Mouse (Mus musculus) heart, postnatal 0 days (tissue): ENCODE measurements around the gene Ubfd1. TPM values are rescaled to one million over a fixed set of nuclear protein-coding genes. Genes with fewer than 3 reads are reported as not detected.
"Not testable (repeated sequence)": the region's sequence is repeated elsewhere in the genome, so short reads cannot be mapped to it uniquely, and the experiment has no call there.

Experiments used
- ATAC-seq: fragments of 200-750 bp; cut with Nextera tagmentation; 2 replicates; pipeline ENCODE4 v1.8.0; 2017; ENCODE audit warnings: low read depth, moderate number of reproducible peaks, moderate library complexity; ENCODE audit not compliant: insufficient read depth
- DNase-seq: peaks from one replicate; pipeline ENCODE4 v3.0.0-alpha.2; 2016; ENCODE audit warnings: low spot score
- H3K27ac ChIP-seq: fragments of 300-500 bp; sonication (generic); 2 replicates; pipeline ENCODE4 v1.5.1; 2014; ENCODE audit warnings: low read depth, mild to moderate bottlenecking
- H3K27me3 ChIP-seq: fragments of 300-500 bp; sonication (generic); 2 replicates; pipeline ENCODE4 v1.6.1; 2014; ENCODE audit warnings: low read length, mixed read lengths; ENCODE audit not compliant: control insufficient read depth, insufficient read depth
- H3K36me3 ChIP-seq: fragments of 300-500 bp; sonication (generic); replicated peaks from 2 replicates; pipeline ENCODE4 v1.6.1; 2014; ENCODE audit warnings: low read length, mixed read lengths; ENCODE audit not compliant: control insufficient read depth, insufficient read depth
- H3K4me1 ChIP-seq: fragments of 300-500 bp; sonication (generic); 2 replicates; pipeline ENCODE4 v1.6.1; 2014; ENCODE audit warnings: antibody characterized with exemption; ENCODE audit not compliant: control insufficient read depth, insufficient read depth
- H3K4me2 ChIP-seq: fragments of 300-500 bp; sonication (generic); 2 replicates; pipeline ENCODE4 v1.6.1; 2014; ENCODE audit warnings: low read depth, mild to moderate bottlenecking, low read length, moderate library complexity
- H3K4me3 ChIP-seq: fragments of 300-500 bp; sonication (generic); 2 replicates; pipeline ENCODE4 v1.5.1; 2014; ENCODE audit warnings: low read depth, low read length
- H3K9ac ChIP-seq: fragments of 300-500 bp; sonication (generic); replicated peaks from 2 replicates; pipeline ENCODE4 v1.6.1; 2014; ENCODE audit warnings: low read depth, low read length, mixed read lengths
- H3K9me3 ChIP-seq: fragments of 300-500 bp; sonication (generic); replicated peaks from 2 replicates; pipeline ENCODE4 v1.6.1; 2016; ENCODE audit warnings: low read length; ENCODE audit not compliant: control insufficient read depth
- CTCF ChIP-seq: IDR thresholded peaks from 2 replicates; pipeline ENCODE4 v1.5.1; 2016; ENCODE audit warnings: antibody characterized with exemption, control low read depth, low read depth
- EP300 ChIP-seq: IDR thresholded peaks from 2 replicates; pipeline ENCODE4 v1.6.1; 2016; ENCODE audit warnings: antibody characterized with exemption, low read depth
- WGBS: fragments of 180-500 bp; shearing (Covaris S2); extraction: QIAGEN DNeasy Blood & Tissue Kit; methylation state at CpG from one replicate; pipeline ENCODE4 v1.1.7; 2014; 5-methylcytosine and 5-hydroxymethylcytosine counted together
- polyA plus RNA-seq: library from polyadenylated mRNA; unstranded; fragments of >200 nt; fragmentation: Nextera tagmentation; extraction: Ambion mirVana; gene quantifications from 2 replicates; pipeline ENCODE4 v1.2.1, GENCODE M21; 2015
- total RNA-seq: library from RNA; depleted of rRNA; stranded (reverse); fragments of >200 nt; gene quantifications from 2 replicates; pipeline ENCODE4 v1.2.3, GENCODE M21; 2014; ENCODE audit warnings: low replicate concordance

Gene Ubfd1
- total and polyA plus RNA-seq, 2 experiments from 2014 or later: 22.6 to 65.5 TPM

DNA sequence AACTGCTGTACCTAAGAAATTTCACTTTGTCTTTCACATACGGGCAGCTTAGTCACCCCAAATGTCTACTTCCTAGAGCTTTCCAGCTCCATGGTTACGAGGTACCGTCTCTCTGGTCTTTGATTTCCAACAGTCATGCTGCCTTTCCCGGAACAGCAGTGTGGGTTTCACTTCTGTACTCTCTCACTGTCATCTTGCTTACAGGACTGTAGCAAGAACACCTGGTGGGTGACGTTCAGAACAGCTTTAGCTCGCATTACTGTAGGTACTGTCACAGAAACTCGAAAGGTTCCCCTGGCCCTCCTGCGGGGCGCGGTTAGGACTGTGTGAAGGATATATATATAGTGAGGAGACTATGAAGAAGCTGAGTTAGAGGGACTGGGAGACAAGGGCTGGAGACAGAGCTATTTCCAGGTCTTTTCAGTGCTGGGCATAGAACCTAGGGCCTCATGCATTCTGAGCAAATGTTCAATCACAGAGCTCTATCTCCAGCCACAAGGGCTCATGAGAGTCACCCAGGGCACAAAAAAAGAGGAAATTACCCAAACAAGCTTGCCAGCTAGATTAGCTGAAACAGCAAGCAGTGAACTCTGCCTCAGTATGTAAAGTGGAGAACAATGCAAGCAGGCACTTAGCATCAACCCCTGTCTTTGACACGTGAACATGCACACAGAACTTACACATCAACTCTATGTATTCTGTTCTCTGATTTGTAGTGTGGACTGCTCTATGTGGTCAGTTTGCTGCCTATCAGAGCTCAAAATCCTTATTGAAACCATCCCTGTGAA is 20.4 kb downstream of the Ubfd1 start:
- H3K4me3 ChIP-seq: no peak overlapping the region
- no peaks in the 10 kb centered on the region for H3K4me1 ChIP-seq
- H3K9ac ChIP-seq: no peak overlapping the region
- ATAC-seq (no peak), DNase-seq (no peak)
- no peak overlapping the region for H3K27ac ChIP-seq
- TF ChIP-seq CTCF: no peak
- no peak for TF ChIP-seq EP300
- WGBS: 82% methylated on average over 11 of the region's 11 CpGs
- H3K36me3 ChIP-seq: peaks cover 72% of the 10 kb centered on the region
- no peaks in the 10 kb centered on the region for H3K27me3 ChIP-seq
- H3K4me2 ChIP-seq: no peak overlapping the region
- H3K9me3 ChIP-seq: no peaks in the 10 kb centered on the region

DNA sequence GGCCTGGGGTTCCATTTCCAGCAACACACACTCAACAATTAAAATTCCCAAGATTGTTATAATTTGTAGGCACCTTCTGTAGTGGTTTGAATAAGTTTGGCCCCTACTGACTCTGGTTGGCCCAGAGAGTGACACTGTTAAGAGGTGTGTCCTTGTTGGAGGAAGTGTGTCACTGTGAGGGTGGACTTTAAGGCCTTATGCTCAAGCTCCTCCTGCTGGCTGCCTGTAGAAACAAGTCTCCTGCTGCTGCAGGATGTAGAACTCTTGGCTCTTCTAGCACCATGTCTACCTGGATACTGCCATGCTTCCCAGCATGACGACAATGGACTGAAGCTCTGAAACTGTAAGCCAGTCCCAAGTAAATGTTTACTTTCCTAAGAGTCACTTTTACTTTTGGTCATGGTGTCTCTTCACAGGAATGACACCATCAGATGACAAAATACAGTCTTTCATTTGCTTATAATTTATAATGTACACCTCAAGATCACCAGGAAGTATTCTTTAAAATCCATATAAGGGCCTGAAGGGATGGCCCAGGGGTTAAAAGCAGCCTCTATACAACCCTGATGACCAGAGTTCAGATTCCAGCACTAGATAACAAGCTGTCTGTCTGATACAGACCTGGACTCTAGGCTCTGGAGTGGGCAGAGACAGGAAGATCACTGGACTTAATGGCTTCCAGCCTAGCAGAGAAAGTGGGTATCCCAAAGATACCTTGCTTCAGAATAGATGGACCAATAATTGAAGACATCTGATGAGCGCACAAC is 27.8 kb downstream of the Ubfd1 start:
- Histone ChIP-seq H3K27me3 (no peaks in the 10 kb centered on the region), H3K9ac (no peak overlapping the region), H3K4me1 (no peaks in the 10 kb centered on the region), H3K27ac (no peak overlapping the region), H3K4me3 (no peak overlapping the region), H3K4me2 (no peak overlapping the region), H3K36me3 (peaks cover 83% of the 10 kb centered on the region), H3K9me3 (no peaks in the 10 kb centered on the region)
- WGBS: 91% methylated on average over 2 of the region's 2 CpGs
- DNase-seq (no peak), ATAC-seq (0 out of 2 replicates have a peak, but pooled peaks have one; percentile 28)
- TF ChIP-seq EP300 (no peak), CTCF (peak; percentile 31)

DNA sequence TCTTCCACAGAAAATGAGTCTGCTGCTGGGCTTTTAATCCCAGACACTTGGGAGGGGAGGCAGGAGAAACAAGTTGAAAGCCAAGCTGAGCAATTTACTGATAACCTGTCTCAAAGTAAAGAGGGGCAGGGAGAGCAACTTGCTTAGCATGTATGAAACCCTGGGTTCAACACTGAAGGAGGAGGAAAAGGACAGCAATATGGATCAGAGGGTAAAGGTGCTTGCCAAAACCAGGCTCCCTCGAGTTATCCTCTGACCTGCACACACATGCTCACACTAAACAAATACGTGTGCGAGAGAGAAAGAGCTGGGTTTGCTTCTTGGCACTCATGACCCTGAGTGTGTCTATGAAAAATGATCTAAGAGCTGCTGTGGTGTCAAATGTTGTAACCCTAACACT is 31.0 kb downstream of the Ubfd1 start:
- no peaks in the 10 kb centered on the region for H3K27me3 ChIP-seq
- H3K4me2 ChIP-seq: no peak overlapping the region
- no peak overlapping the region for H3K4me3 ChIP-seq
- H3K27ac ChIP-seq: no peak overlapping the region
- ATAC-seq: no peak
- no peaks in the 10 kb centered on the region for H3K9me3 ChIP-seq
- peaks cover 10% of the 10 kb centered on the region; the same call in 1 of the 2 replicates for H3K4me1 ChIP-seq
- TF ChIP-seq EP300 (no peak), CTCF (no peak)
- DNase-seq: no peak
- WGBS: 78% methylated on average over 3 of the region's 3 CpGs
- peaks cover 55% of the 10 kb centered on the region for H3K36me3 ChIP-seq
- H3K9ac ChIP-seq: no peak overlapping the region

DNA sequence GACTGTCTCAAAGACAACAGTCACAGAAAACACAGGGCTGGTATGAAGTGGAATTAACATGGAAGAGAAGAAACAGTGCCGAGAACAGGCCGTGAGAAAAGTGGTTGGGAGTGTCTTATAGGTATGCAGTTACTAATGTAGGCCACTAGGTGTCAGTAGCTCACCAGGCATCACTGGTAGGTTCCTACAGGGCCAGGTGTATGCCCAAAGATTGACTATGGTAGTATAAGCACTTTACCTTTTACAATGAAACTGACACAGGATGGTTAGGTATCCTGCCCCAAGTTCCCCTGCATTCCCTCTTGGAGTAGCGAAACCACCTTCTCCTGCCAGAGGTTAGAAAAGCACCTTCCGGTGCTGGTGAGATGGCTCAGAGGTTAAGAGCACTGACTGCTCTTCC is 32.2 kb downstream of the Ubfd1 start:
- Histone ChIP-seq H3K4me1 (peaks cover 10% of the 10 kb centered on the region; the same call in 1 of the 2 replicates), H3K4me3 (no peak overlapping the region), H3K27me3 (no peaks in the 10 kb centered on the region), H3K4me2 (no peak overlapping the region), H3K9ac (no peak overlapping the region), H3K9me3 (no peaks in the 10 kb centered on the region), H3K27ac (no peak overlapping the region), H3K36me3 (peaks cover 44% of the 10 kb centered on the region)
- peak; percentile 20; the same call in 1 of the 2 replicates for ATAC-seq
- peak; percentile 62 for DNase-seq
- WGBS: 42% methylated on average over 4 of the region's 4 CpGs
- TF ChIP-seq CTCF: peak; percentile 81
- TF ChIP-seq EP300: no peak

DNA sequence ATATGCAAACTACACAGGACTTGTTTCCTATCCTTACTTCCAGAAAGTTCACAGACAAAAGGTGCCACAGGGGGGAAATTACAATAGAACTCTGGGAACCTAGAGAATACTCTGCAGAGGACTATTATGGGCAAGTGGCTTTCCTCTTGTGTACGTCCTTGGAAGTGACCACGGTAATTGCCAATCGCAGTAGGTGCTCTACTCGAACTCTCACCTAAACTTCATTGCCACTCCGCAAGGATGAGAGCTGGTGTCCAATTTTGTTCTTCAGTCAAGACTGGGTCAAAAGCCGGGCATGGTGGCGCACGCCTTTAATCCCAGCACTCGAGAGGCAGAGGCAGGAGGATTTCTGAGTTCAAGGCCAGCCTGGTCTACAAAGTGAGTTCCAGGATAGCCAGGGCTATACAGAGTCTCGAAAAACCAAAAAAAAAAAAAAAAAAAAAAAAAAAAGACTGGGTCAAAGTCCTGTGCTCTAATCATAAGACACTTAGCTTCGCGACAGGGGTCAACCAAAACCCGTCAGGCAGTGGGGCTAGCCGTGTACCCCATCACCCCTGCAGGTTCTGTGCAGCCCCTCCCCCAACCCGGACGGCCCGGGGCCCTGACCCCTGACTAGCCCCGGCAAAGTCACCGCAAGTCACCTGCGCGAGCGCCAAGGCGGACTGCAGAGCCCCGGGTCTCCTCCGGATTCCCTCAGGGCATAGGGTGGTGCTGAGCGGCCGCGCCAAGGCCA is 34.2 kb downstream of the Ubfd1 start:
- Histone ChIP-seq H3K4me3 (peak overlapping the region; percentile 87), H3K9ac (peak overlapping the region; percentile 92), H3K4me1 (peaks cover 10% of the 10 kb centered on the region; the same call in 1 of the 2 replicates), H3K27ac (peak overlapping the region; percentile 79), H3K36me3 (peaks cover 25% of the 10 kb centered on the region), H3K4me2 (peak overlapping the region; percentile 82)
- DNase-seq, H3K9me3 ChIP-seq, H3K27me3 ChIP-seq: not testable (repeated sequence)
- WGBS: 3% methylated on average over 25 of the region's 28 CpGs
- peak; percentile 77 for ATAC-seq
